Mouse (Mus musculus): Measurements from ENCODE around the gene Snrpb. TPM values are rescaled to one million over a fixed set of nuclear protein-coding genes. Genes with fewer than 3 reads are reported as not detected.
A peak's percentile ranks its signal among the peaks of the same experiment; 100 is the strongest.

Gene Snrpb
- polyA plus RNA-seq, 1 experiment, result 585 TPM

- Histone ChIP-seq H3ac (ENCODE audit: control insufficient read depth, insufficient read length, low read depth) (no peak overlapping the region), H3K79me3 (ENCODE audit: low read depth) (no peaks in the 10 kb centered on the region), H3K27me3 (ENCODE audit: control insufficient read depth, insufficient read depth, insufficient read length) (peaks cover 15% of the 10 kb centered on the region), H3K36me3 (ENCODE audit: control insufficient read depth, insufficient read depth) (no peaks in the 10 kb centered on the region), H3K79me2 (ENCODE audit: control insufficient read depth, insufficient read depth) (no peaks in the 10 kb centered on the region), H3K4me3 (ENCODE audit: insufficient read depth, poor library complexity, severe bottlenecking) (no peak overlapping the region)
- no peak for TF ChIP-seq MYOG (IDR thresholded peaks at IDR 0.05; ENCODE audit: control insufficient read depth, extremely low read depth, insufficient read length)
- TF ChIP-seq MAX (IDR thresholded peaks at IDR 0.05), result no peak
- no peak for TF ChIP-seq CEBPB (IDR thresholded peaks at IDR 0.05; ENCODE audit: low read depth)
- TF ChIP-seq FOSL1 (IDR thresholded peaks at IDR 0.05; ENCODE audit: insufficient read depth, low read length, poor library complexity, severe bottlenecking), result no peak
- TF ChIP-seq CTCF (IDR thresholded peaks at IDR 0.05; ENCODE audit: control insufficient read depth, insufficient read depth, insufficient read length), result no peak
- TF ChIP-seq MYOD1 (IDR thresholded peaks at IDR 0.05; ENCODE audit: control insufficient read depth, insufficient read length, low read depth), result no peak
- no peak for TF ChIP-seq USF1 (IDR thresholded peaks at IDR 0.05; ENCODE audit: low read depth)
These were observed 21.8 kb upstream of the Snrpb start for GRCm38 (mm10) chr2:130200961-130201360.

- H3ac ChIP-seq (ENCODE audit: control insufficient read depth, insufficient read length, low read depth), result no peak within 1 kb of the TSS
- no peaks in the 10 kb centered on the region for H3K36me3 ChIP-seq (ENCODE audit: control insufficient read depth, insufficient read depth)
- no peak for TF ChIP-seq CTCF (IDR thresholded peaks at IDR 0.05; ENCODE audit: control insufficient read depth, insufficient read depth, insufficient read length)
- no peak for TF ChIP-seq MAX (IDR thresholded peaks at IDR 0.05)
- TF ChIP-seq CEBPB (IDR thresholded peaks at IDR 0.05; ENCODE audit: low read depth), result no peak
- no peak for TF ChIP-seq USF1 (IDR thresholded peaks at IDR 0.05; ENCODE audit: low read depth)
- TF ChIP-seq MYOG (IDR thresholded peaks at IDR 0.05; ENCODE audit: control insufficient read depth, extremely low read depth, insufficient read length), result no peak
- no peak for TF ChIP-seq MYOD1 (IDR thresholded peaks at IDR 0.05; ENCODE audit: control insufficient read depth, insufficient read length, low read depth)
- TF ChIP-seq FOSL1 (IDR thresholded peaks at IDR 0.05; ENCODE audit: insufficient read depth, low read length, poor library complexity, severe bottlenecking), result no peak
- H3K79me2 ChIP-seq (ENCODE audit: control insufficient read depth, insufficient read depth), result no peaks in the 10 kb centered on the region
- H3K4me3 ChIP-seq (ENCODE audit: insufficient read depth, poor library complexity, severe bottlenecking), result no peak within 1 kb of the TSS
- no peaks in the 10 kb centered on the region for H3K79me3 ChIP-seq (ENCODE audit: low read depth)
- no peaks in the 10 kb centered on the region for H3K27me3 ChIP-seq (ENCODE audit: control insufficient read depth, insufficient read depth, insufficient read length)
These were observed 15.7 kb upstream of the Snrpb start, which contains the start of gene Tmc2 for GRCm38 (mm10) chr2:130194894-130195293. TSS of gene Tmc2 (plus strand) at chr2:130195194.

GRCm38 (mm10) chr2:130188391-130188790 is 9.2 kb upstream of the Snrpb start:
- Histone ChIP-seq H3K4me3 (ENCODE audit: insufficient read depth, poor library complexity, severe bottlenecking) (no peak overlapping the region), H3ac (ENCODE audit: control insufficient read depth, insufficient read length, low read depth) (no peak overlapping the region), H3K79me2 (ENCODE audit: control insufficient read depth, insufficient read depth) (no peaks in the 10 kb centered on the region), H3K27me3 (ENCODE audit: control insufficient read depth, insufficient read depth, insufficient read length) (peaks cover 7% of the 10 kb centered on the region), H3K36me3 (ENCODE audit: control insufficient read depth, insufficient read depth) (no peaks in the 10 kb centered on the region), H3K79me3 (ENCODE audit: low read depth) (no peaks in the 10 kb centered on the region)
- TF ChIP-seq CTCF (IDR thresholded peaks at IDR 0.05; ENCODE audit: control insufficient read depth, insufficient read depth, insufficient read length), result no peak
- TF ChIP-seq MYOD1 (IDR thresholded peaks at IDR 0.05; ENCODE audit: control insufficient read depth, insufficient read length, low read depth), result no peak
- no peak for TF ChIP-seq MAX (IDR thresholded peaks at IDR 0.05)
- no peak for TF ChIP-seq CEBPB (IDR thresholded peaks at IDR 0.05; ENCODE audit: low read depth)
- TF ChIP-seq USF1 (IDR thresholded peaks at IDR 0.05; ENCODE audit: low read depth), result no peak

- Histone ChIP-seq H3K79me2 (ENCODE audit: control insufficient read depth, insufficient read depth) (peaks cover 46% of the 10 kb centered on the region), H3K4me3 (ENCODE audit: insufficient read depth, poor library complexity, severe bottlenecking) (peak overlapping the region; percentile 98), H3K27me3 (ENCODE audit: control insufficient read depth, insufficient read depth, insufficient read length) (peaks cover 10% of the 10 kb centered on the region), H3K36me3 (ENCODE audit: control insufficient read depth, insufficient read depth) (peaks cover 34% of the 10 kb centered on the region), H3K79me3 (ENCODE audit: low read depth) (peaks cover 34% of the 10 kb centered on the region), H3ac (ENCODE audit: control insufficient read depth, insufficient read length, low read depth) (peak overlapping the region; percentile 39)
- TF ChIP-seq FOSL1 (IDR thresholded peaks at IDR 0.05; ENCODE audit: insufficient read depth, low read length, poor library complexity, severe bottlenecking), result no peak
- TF ChIP-seq USF1 (IDR thresholded peaks at IDR 0.05; ENCODE audit: low read depth), result no peak
- TF ChIP-seq CEBPB (IDR thresholded peaks at IDR 0.05; ENCODE audit: low read depth), result no peak
- no peak for TF ChIP-seq MYOG (IDR thresholded peaks at IDR 0.05; ENCODE audit: control insufficient read depth, extremely low read depth, insufficient read length)
- TF ChIP-seq MYOD1 (IDR thresholded peaks at IDR 0.05; ENCODE audit: control insufficient read depth, insufficient read length, low read depth), result no peak
- no peak for TF ChIP-seq MAX (IDR thresholded peaks at IDR 0.05)
- TF ChIP-seq CTCF (IDR thresholded peaks at IDR 0.05; ENCODE audit: control insufficient read depth, insufficient read depth, insufficient read length), result no peak
These were observed 360 bp upstream of the Snrpb start for GRCm38 (mm10) chr2:130179507-130180019.

- peak overlapping the region; percentile 98 for H3K4me3 ChIP-seq (ENCODE audit: insufficient read depth, poor library complexity, severe bottlenecking)
- TF ChIP-seq USF1 (IDR thresholded peaks at IDR 0.05; ENCODE audit: low read depth), result no peak
- TF ChIP-seq CEBPB (IDR thresholded peaks at IDR 0.05; ENCODE audit: low read depth), result no peak
- no peak for TF ChIP-seq FOSL1 (IDR thresholded peaks at IDR 0.05; ENCODE audit: insufficient read depth, low read length, poor library complexity, severe bottlenecking)
- no peak for TF ChIP-seq MAX (IDR thresholded peaks at IDR 0.05)
- no peak for TF ChIP-seq CTCF (IDR thresholded peaks at IDR 0.05; ENCODE audit: control insufficient read depth, insufficient read depth, insufficient read length)
- no peak for TF ChIP-seq MYOD1 (IDR thresholded peaks at IDR 0.05; ENCODE audit: control insufficient read depth, insufficient read length, low read depth)
- TF ChIP-seq MYOG (IDR thresholded peaks at IDR 0.05; ENCODE audit: control insufficient read depth, extremely low read depth, insufficient read length), result no peak
- peaks cover 46% of the 10 kb centered on the region for H3K36me3 ChIP-seq (ENCODE audit: control insufficient read depth, insufficient read depth)
- H3K27me3 ChIP-seq (ENCODE audit: control insufficient read depth, insufficient read depth, insufficient read length), result peaks cover 4% of the 10 kb centered on the region
- peaks cover 37% of the 10 kb centered on the region for H3K79me3 ChIP-seq (ENCODE audit: low read depth)
- H3ac ChIP-seq (ENCODE audit: control insufficient read depth, insufficient read length, low read depth), result peak overlapping the region; percentile 99
- peaks cover 58% of the 10 kb centered on the region for H3K79me2 ChIP-seq (ENCODE audit: control insufficient read depth, insufficient read depth)
These were observed 860 bp downstream of the Snrpb start for GRCm38 (mm10) chr2:130178381-130178705.

- no peaks in the 10 kb centered on the region for H3K27me3 ChIP-seq (ENCODE audit: control insufficient read depth, insufficient read depth, insufficient read length)
- peaks cover 64% of the 10 kb centered on the region for H3K79me2 ChIP-seq (ENCODE audit: control insufficient read depth, insufficient read depth)
- TF ChIP-seq MAX (IDR thresholded peaks at IDR 0.05), result no peak
- no peak for TF ChIP-seq USF1 (IDR thresholded peaks at IDR 0.05; ENCODE audit: low read depth)
- no peak for TF ChIP-seq MYOD1 (IDR thresholded peaks at IDR 0.05; ENCODE audit: control insufficient read depth, insufficient read length, low read depth)
- TF ChIP-seq FOSL1 (IDR thresholded peaks at IDR 0.05; ENCODE audit: insufficient read depth, low read length, poor library complexity, severe bottlenecking), result no peak
- TF ChIP-seq CEBPB (IDR thresholded peaks at IDR 0.05; ENCODE audit: low read depth), result no peak
- TF ChIP-seq CTCF (IDR thresholded peaks at IDR 0.05; ENCODE audit: control insufficient read depth, insufficient read depth, insufficient read length), result no peak
- TF ChIP-seq MYOG (IDR thresholded peaks at IDR 0.05; ENCODE audit: control insufficient read depth, extremely low read depth, insufficient read length), result no peak
- no peak overlapping the region for H3K4me3 ChIP-seq (ENCODE audit: insufficient read depth, poor library complexity, severe bottlenecking)
- peaks cover 38% of the 10 kb centered on the region for H3K79me3 ChIP-seq (ENCODE audit: low read depth)
- peak overlapping the region; percentile 44 for H3ac ChIP-seq (ENCODE audit: control insufficient read depth, insufficient read length, low read depth)
- peaks cover 62% of the 10 kb centered on the region for H3K36me3 ChIP-seq (ENCODE audit: control insufficient read depth, insufficient read depth)
These were observed 2.4 kb downstream of the Snrpb start for GRCm38 (mm10) chr2:130176820-130177219.

Measured in C2C12 (cell line).